In the genomic region with DNA sequence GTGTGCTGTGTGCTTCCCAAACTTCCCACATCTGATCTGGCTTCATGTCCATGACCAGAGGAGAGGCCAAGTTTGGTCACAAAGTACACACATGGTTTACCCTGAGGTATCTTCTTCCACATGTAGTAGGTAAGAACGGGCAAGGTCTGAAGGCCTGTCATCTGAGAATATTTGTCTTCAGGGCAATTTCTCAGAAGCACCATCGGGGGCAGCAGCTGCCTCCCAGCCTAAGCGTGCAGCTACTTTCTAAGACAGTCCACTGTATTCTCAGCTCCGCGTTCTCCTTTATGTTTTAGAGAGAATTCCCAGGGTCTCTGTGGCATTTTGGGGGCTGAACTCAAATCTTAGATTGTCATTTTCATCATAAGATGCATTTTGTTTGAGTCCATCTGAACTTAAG, we compare ENCODE assay signal across 30 mouse cellular contexts.
DNase-seq lines count a peak whose midpoint lies in the region; ATAC-seq and TF ChIP-seq lines count a peak whose summit lies in the region.
"Had no signal": no experiment of that assay in that cellular context is flagged by ENCODE, and none has a peak within 500 bp of the region (broad histone marks: within the 10 kb centered on the region; RNA-seq: fewer than 3 reads in every experiment).

No protein-coding gene starts in this region.

- TF ChIP-seq POLR2A in ES-Bruce4 (IDR thresholded peaks at IDR 0.05; ENCODE audit: insufficient read depth, low read length): no peak

- no peak overlapping the region for H3K9ac ChIP-seq in ES-Bruce4 (ENCODE audit: low read depth, poor library complexity, severe bottlenecking)
- H3K9ac ChIP-seq: embryonic facial prominence, embryonic 12.5 days; forebrain, embryonic 15.5 days; hindbrain, embryonic 14.5 days; liver, embryonic 13.5 days; midbrain, embryonic 15.5 days had no signal

- TF ChIP-seq EP300 in ES-Bruce4 (IDR thresholded peaks at IDR 0.05; ENCODE audit: insufficient read depth, low read depth, low read length): no peak

- no peak overlapping the region for H3K4me3 ChIP-seq in layer of hippocampus, adult 2 months
- no peak overlapping the region for H3K4me3 ChIP-seq in E14TG2a.4 (replicated peaks; ENCODE audit: low read length)
- no peak overlapping the region for H3K4me3 ChIP-seq in ES-Bruce4 (ENCODE audit: low read depth, low read length)
- H3K4me3 ChIP-seq: embryonic facial prominence, embryonic 12.5 days; forebrain, embryonic 15.5 days; gastrocnemius, adult 2 months; liver, embryonic 13.5 days; midbrain, embryonic 15.5 days had no signal

- H3K36me3 ChIP-seq in E14TG2a.4 (ENCODE audit: insufficient read depth, low read length) (no peaks in the 10 kb centered on the region), ES-Bruce4 (ENCODE audit: control insufficient read depth, insufficient read depth, low read length, poor library complexity, severe bottlenecking) (no peaks in the 10 kb centered on the region)
- H3K36me3 ChIP-seq: embryonic facial prominence, embryonic 12.5 days; forebrain, embryonic 15.5 days; liver, embryonic 13.5 days; midbrain, embryonic 15.5 days had no signal

- H3K27ac ChIP-seq in layer of hippocampus, adult 2 months: no peak overlapping the region
- H3K27ac ChIP-seq in ES-Bruce4 (ENCODE audit: insufficient read depth, low read length): no peak overlapping the region
- H3K27ac ChIP-seq: embryonic facial prominence, embryonic 12.5 days; forebrain, embryonic 15.5 days; gastrocnemius, adult 2 months; hindbrain, embryonic 14.5 days; liver, embryonic 13.5 days; midbrain, embryonic 15.5 days had no signal

- DNase-seq in layer of hippocampus, adult 2 months (ENCODE audit: low spot score in 2 of 2): no peak
- DNase-seq in layer of hippocampus, postnatal 10 days (ENCODE audit: low spot score in 2 of 2): no peak
- no peak for DNase-seq in adrenal gland, postnatal 4 days (ENCODE audit: low spot score in 2 of 2)
- DNase-seq in layer of hippocampus, adult 11-12 months (ENCODE audit: low spot score): no peak
- DNase-seq: adrenal gland, postnatal 25 days; B cell, adult 2 months; cerebellum, adult 11 months; cerebellum, adult 9-10 months; cerebellum, postnatal 36 days; embryo, embryonic 11 days; gastrocnemius, adult 2 months; gastrocnemius, postnatal 36 days; heart, adult 18-20 months; heart, postnatal 36 days; kidney, adult 2 months; left cerebral cortex, postnatal 4 days; liver, embryonic 13.5 days; lung, adult 18-20 months; lung, postnatal 36 days; right cerebral cortex, adult 18-20 months; spleen, adult 18-20 months; thymus, postnatal 14 days had no signal

- H3K4me1 ChIP-seq in E14TG2a.4 (replicated peaks; ENCODE audit: low read depth, low read length) (no peaks in the 10 kb centered on the region), ES-Bruce4 (ENCODE audit: control insufficient read depth, insufficient read depth, low read length) (no peaks in the 10 kb centered on the region)
- H3K4me1 ChIP-seq: embryonic facial prominence, embryonic 12.5 days; forebrain, embryonic 15.5 days; liver, embryonic 13.5 days; midbrain, embryonic 15.5 days had no signal

- peak; percentile 60; the same call in 1 of the 2 replicates for ATAC-seq in common myeloid progenitor, adult 5-6 weeks (replicated peaks; ENCODE audit: low read depth, poor library complexity, severe bottlenecking)
- ATAC-seq: forebrain, embryonic 15.5 days; inflammation-experienced regulatory T-cells, adult 6 months; midbrain, embryonic 15.5 days had no signal

- peak; percentile 63 for TF ChIP-seq CTCF in layer of hippocampus, adult 2 months (conservative IDR thresholded peaks at IDR 0.05)
- TF ChIP-seq CTCF in E14TG2a.4 (conservative IDR thresholded peaks at IDR 0.05; ENCODE audit: low read length) (0 out of 2 replicates have a peak, but pooled peaks have one; percentile 6), ES-Bruce4 (IDR thresholded peaks at IDR 0.05; ENCODE audit: low read depth, low read length) (peak; percentile 2)

- H3K9me3 ChIP-seq in E14TG2a.4 (ENCODE audit: low read length): no peaks in the 10 kb centered on the region
- H3K9me3 ChIP-seq in ES-Bruce4 (replicated peaks; ENCODE audit: control insufficient read depth, insufficient read depth, low read length, poor library complexity, severe bottlenecking): no peaks in the 10 kb centered on the region
- H3K9me3 ChIP-seq: embryonic facial prominence, embryonic 12.5 days; forebrain, embryonic 15.5 days; liver, embryonic 13.5 days; midbrain, embryonic 15.5 days had no signal

- H3K27me3 ChIP-seq in E14TG2a.4 (ENCODE audit: insufficient read depth, low read length) (no peaks in the 10 kb centered on the region), ES-Bruce4 (ENCODE audit: control insufficient read depth, insufficient read depth, low read length, poor library complexity, severe bottlenecking) (no peaks in the 10 kb centered on the region)
- H3K27me3 ChIP-seq: embryonic facial prominence, embryonic 12.5 days; liver, embryonic 13.5 days; midbrain, embryonic 15.5 days had no signal

Comparison
In these comparisons a context has a peak if more than half of its experiments do, and no peak if none do; other contexts are left out.
1. CTCF ChIP-seq: peak in every context shown above with its lines; median percentile 63 in layer of hippocampus, adult 2 months; 6 in E14TG2a.4; 2 in ES-Bruce4.